Mouse (Mus musculus) C2C12 (cell line): ENCODE data around the gene Fancc.

ENCODE experiments used
- CTCF ChIP-seq: IDR thresholded peaks from one replicate; pipeline ENCODE4 v1.5.1; 2011; ENCODE audit not compliant: control insufficient read depth, insufficient read depth, insufficient read length
- MYOD1 ChIP-seq: IDR thresholded peaks from one replicate; pipeline ENCODE4 v1.6.1; 2011; ENCODE audit warnings: low read depth; ENCODE audit not compliant: control insufficient read depth, insufficient read length
- USF1 ChIP-seq: IDR thresholded peaks from one replicate; pipeline ENCODE4 v1.6.1; 2011; ENCODE audit warnings: low read depth, mild to moderate bottlenecking, control low read depth, moderate library complexity

DNA sequence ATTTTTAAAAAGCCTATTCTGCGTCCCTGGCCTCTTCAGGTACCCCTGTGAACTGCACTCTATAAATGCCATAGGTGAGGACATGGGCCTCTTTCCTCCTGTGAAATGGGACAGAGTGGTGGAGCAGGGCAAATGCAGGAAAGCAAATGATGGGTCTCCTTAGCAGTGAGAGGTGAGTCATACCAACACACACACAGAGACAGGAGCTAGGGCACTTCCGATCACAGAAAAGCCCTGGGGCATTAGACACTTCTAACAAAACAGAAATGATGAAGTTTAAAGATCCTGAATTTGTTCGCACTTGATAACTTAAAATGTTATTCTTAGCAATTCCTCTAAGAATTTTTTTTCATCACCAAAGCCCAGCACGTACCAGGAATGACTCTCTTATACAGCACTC is 157.1 kb downstream of the Fancc start:
- TF ChIP-seq USF1 (no peak), CTCF (no peak), MYOD1 (no peak)
